Mouse (Mus musculus): ENCODE data around the gene Nip7. TPM values are rescaled to one million over a fixed set of nuclear protein-coding genes. Genes with fewer than 3 reads are reported as not detected.

Gene Nip7
- 8.9 TPM for polyA plus RNA-seq (2014; fragmentation: Illumina TruSeq; extraction: RNeasy Lipid Tissue Mini Kit (QIAGEN cat#74804); ENCODE audit: low read depth, low replicate concordance)

GRCm38 (mm10) chr8:107056076-107056972, at the start of gene Nip7, which contains the start of gene Cog8:
Gene Nip7, plus strand, starts transcription at chr8:107056877.
Gene Cog8, minus strand, starts transcription at chr8:107056689.

GRCm38 (mm10) chr8:107030650-107031576, 25.8 kb upstream of the Nip7 start, which contains the start of gene Vps4a:
Gene Vps4a, plus strand, starts transcription at chr8:107031222.

GRCm38 (mm10) chr8:107048061-107048941, 8.4 kb upstream of the Nip7 start, which contains the start of gene Pdf:
Gene Pdf, minus strand, starts transcription at chr8:107048614.

GRCm38 (mm10) chr8:107065511-107066496, 9.1 kb downstream of the Nip7 start, which contains the start of gene Tmed6:
Gene Tmed6, minus strand, starts transcription at chr8:107065644.

GRCm38 (mm10) chr8:107096366-107097036, 39.8 kb downstream of the Nip7 start, which contains the start of gene Terf2:
Gene Terf2, minus strand, starts transcription at chr8:107096547.

Other genes starting within 250 kb of the Nip7 start
- gene Has3, start 186.6 kb upstream of the Nip7 start, polyA plus RNA-seq (2014; fragmentation: Illumina TruSeq; extraction: RNeasy Lipid Tissue Mini Kit (QIAGEN cat#74804); ENCODE audit: low read depth, low replicate concordance), result 0.35 TPM
- gene Utp4, start 163.2 kb upstream of the Nip7 start, polyA plus RNA-seq (2014; fragmentation: Illumina TruSeq; extraction: RNeasy Lipid Tissue Mini Kit (QIAGEN cat#74804); ENCODE audit: low read depth, low replicate concordance), result 16.7 TPM
- 18.7 TPM for gene Sntb2, start 121.1 kb upstream of the Nip7 start, polyA plus RNA-seq (2014; fragmentation: Illumina TruSeq; extraction: RNeasy Lipid Tissue Mini Kit (QIAGEN cat#74804); ENCODE audit: low read depth, low replicate concordance)
- gene Vps4a, start 25.7 kb upstream of the Nip7 start, polyA plus RNA-seq (2014; fragmentation: Illumina TruSeq; extraction: RNeasy Lipid Tissue Mini Kit (QIAGEN cat#74804); ENCODE audit: low read depth, low replicate concordance), result 29.9 TPM
- gene Pdf, start 8.3 kb upstream of the Nip7 start, polyA plus RNA-seq (2014; fragmentation: Illumina TruSeq; extraction: RNeasy Lipid Tissue Mini Kit (QIAGEN cat#74804); ENCODE audit: low read depth, low replicate concordance), result 38.9 TPM
- gene Cog8, start 188 bp upstream of the Nip7 start, polyA plus RNA-seq (2014; fragmentation: Illumina TruSeq; extraction: RNeasy Lipid Tissue Mini Kit (QIAGEN cat#74804); ENCODE audit: low read depth, low replicate concordance), result 14.8 TPM
- gene Tmed6, start 8.8 kb downstream of the Nip7 start, polyA plus RNA-seq (2014; fragmentation: Illumina TruSeq; extraction: RNeasy Lipid Tissue Mini Kit (QIAGEN cat#74804); ENCODE audit: low read depth, low replicate concordance), result 3.6 TPM
- 27.8 TPM for gene Terf2, start 39.7 kb downstream of the Nip7 start, polyA plus RNA-seq (2014; fragmentation: Illumina TruSeq; extraction: RNeasy Lipid Tissue Mini Kit (QIAGEN cat#74804); ENCODE audit: low read depth, low replicate concordance)
- 243 TPM for gene Cyb5b, start 93.8 kb downstream of the Nip7 start, polyA plus RNA-seq (2014; fragmentation: Illumina TruSeq; extraction: RNeasy Lipid Tissue Mini Kit (QIAGEN cat#74804); ENCODE audit: low read depth, low replicate concordance)
- gene Nfat5, start 236.6 kb downstream of the Nip7 start, polyA plus RNA-seq (2014; fragmentation: Illumina TruSeq; extraction: RNeasy Lipid Tissue Mini Kit (QIAGEN cat#74804); ENCODE audit: low read depth, low replicate concordance), result 94.8 TPM

Data from sigmoid colon, adult 10 weeks (tissue).